Mouse (Mus musculus): ENCODE measurements around the gene Tspo2. TPM values are rescaled to one million over a fixed set of nuclear protein-coding genes. Genes with fewer than 3 reads are reported as not detected.

Gene Tspo2
- polyA plus RNA-seq, 1 experiment from 2014 or later: 2.9 TPM

DNA sequence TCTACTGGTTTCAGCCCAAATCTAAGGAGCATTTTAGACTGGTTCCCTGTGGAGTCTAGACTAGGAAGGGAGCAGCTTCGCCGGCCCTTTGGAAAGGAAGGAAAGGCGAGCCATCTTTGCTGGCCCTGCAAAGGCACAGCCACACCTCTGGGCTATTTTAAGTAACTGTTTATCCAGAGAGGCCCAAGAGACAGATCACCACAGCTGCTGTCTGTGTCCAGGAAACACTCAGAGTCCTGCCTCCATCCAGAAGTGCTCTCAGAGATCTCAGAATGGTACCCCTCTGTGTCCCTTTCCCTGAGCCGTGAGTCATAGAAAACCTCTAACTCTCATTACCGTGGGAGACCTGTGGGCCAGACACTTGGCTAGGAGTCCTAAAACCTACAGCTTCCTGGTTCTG, 20.9 kb downstream of the Tspo2 start:
- no peak overlapping the region for H3K4me3 ChIP-seq (ENCODE audit: low read depth, low read length)
- H3K4me1 ChIP-seq (ENCODE audit: control insufficient read depth, insufficient read depth, low read length): peaks cover 19% of the 10 kb centered on the region
- ATAC-seq (ENCODE audit: low read depth) (peak; percentile 35; the same call in 1 of the 2 replicates), DNase-seq (ENCODE audit: low spot score) (peak; percentile 65)
- no peaks in the 10 kb centered on the region for H3K36me3 ChIP-seq (ENCODE audit: control insufficient read depth, insufficient read depth, low read length)
- H3K4me2 ChIP-seq (ENCODE audit: low read depth, low read length): no peak overlapping the region
- peak overlapping the region; percentile 42 for H3K27ac ChIP-seq (replicated peaks; ENCODE audit: low read depth, low read length)
- no peak overlapping the region for H3K9ac ChIP-seq (ENCODE audit: low read depth, low read length)
- no peaks in the 10 kb centered on the region for H3K9me3 ChIP-seq (ENCODE audit: control insufficient read depth, low read length)
- WGBS: 18% methylated on average over 5 of the region's 5 CpGs
- no peaks in the 10 kb centered on the region for H3K27me3 ChIP-seq (replicated peaks; ENCODE audit: control insufficient read depth, insufficient read depth, low read length)

DNA sequence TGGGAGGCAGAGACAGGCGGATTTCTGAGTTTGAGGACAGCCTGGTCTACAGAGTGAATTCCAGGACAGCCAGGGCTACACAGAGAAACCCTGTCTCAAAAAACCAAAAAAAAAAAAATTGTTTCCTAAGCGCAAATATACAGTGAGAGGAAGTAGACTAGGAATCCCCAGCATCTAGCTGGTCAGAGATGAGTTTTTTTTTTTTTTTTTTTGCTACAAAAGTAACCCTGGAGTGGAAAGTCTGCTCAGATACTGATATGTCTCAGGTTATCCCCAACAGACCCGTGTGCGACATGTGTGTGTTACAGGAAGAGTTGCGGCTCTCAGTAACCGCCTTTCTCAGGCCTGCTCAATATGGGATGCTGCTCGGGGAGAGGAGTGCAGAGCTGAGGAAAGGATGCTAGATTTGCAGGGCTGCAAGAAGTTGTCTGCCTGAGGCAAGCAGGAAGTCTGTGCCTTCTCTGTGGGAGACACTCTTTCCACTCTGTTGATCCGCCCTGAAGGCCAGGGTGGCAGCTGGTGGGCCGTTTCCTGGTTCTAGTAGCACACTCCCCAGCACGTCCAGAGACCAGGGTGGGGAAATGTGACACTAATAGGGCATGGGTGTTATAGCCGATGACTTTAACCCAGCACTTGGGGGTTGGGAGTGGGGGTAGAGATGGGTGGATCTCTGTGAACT, 23.3 kb downstream of the Tspo2 start:
- Histone ChIP-seq H3K4me2 (ENCODE audit: low read depth, low read length) (no peak overlapping the region), H3K27me3 (replicated peaks; ENCODE audit: control insufficient read depth, insufficient read depth, low read length) (no peaks in the 10 kb centered on the region), H3K4me3 (ENCODE audit: low read depth, low read length) (no peak overlapping the region), H3K4me1 (ENCODE audit: control insufficient read depth, insufficient read depth, low read length) (peaks cover 19% of the 10 kb centered on the region), H3K9ac (ENCODE audit: low read depth, low read length) (no peak overlapping the region), H3K9me3 (ENCODE audit: control insufficient read depth, low read length) (no peaks in the 10 kb centered on the region), H3K27ac (replicated peaks; ENCODE audit: low read depth, low read length) (no peak overlapping the region; the same call in 1 of the 2 replicates), H3K36me3 (ENCODE audit: control insufficient read depth, insufficient read depth, low read length) (no peaks in the 10 kb centered on the region)
- no peak for ATAC-seq (ENCODE audit: low read depth)
- no peak for DNase-seq (ENCODE audit: low spot score)
- 46% methylated on average over 11 of the region's 11 CpGs for WGBS

GRCm38 (mm10) chr17:48426991-48427750, 24.2 kb downstream of the Tspo2 start:
- DNase-seq (ENCODE audit: low spot score) (no peak), ATAC-seq (ENCODE audit: low read depth) (no peak)
- Histone ChIP-seq H3K4me3 (ENCODE audit: low read depth, low read length) (no peak overlapping the region), H3K27ac (replicated peaks; ENCODE audit: low read depth, low read length) (no peak overlapping the region), H3K4me1 (ENCODE audit: control insufficient read depth, insufficient read depth, low read length) (peaks cover 19% of the 10 kb centered on the region), H3K9ac (ENCODE audit: low read depth, low read length) (peak overlapping the region; percentile 19; the same call in 1 of the 2 replicates), H3K36me3 (ENCODE audit: control insufficient read depth, insufficient read depth, low read length) (no peaks in the 10 kb centered on the region), H3K4me2 (ENCODE audit: low read depth, low read length) (no peak overlapping the region), H3K9me3 (ENCODE audit: control insufficient read depth, low read length) (no peaks in the 10 kb centered on the region), H3K27me3 (replicated peaks; ENCODE audit: control insufficient read depth, insufficient read depth, low read length) (no peaks in the 10 kb centered on the region)
- 48% methylated on average over 13 of the region's 13 CpGs for WGBS

- H3K9ac ChIP-seq (ENCODE audit: low read depth, low read length): no peak overlapping the region
- H3K9me3 ChIP-seq (ENCODE audit: control insufficient read depth, low read length): no peaks in the 10 kb centered on the region
- no peaks in the 10 kb centered on the region for H3K36me3 ChIP-seq (ENCODE audit: control insufficient read depth, insufficient read depth, low read length)
- ATAC-seq (ENCODE audit: low read depth): no peak; the same call in 1 of the 2 replicates
- H3K27me3 ChIP-seq (replicated peaks; ENCODE audit: control insufficient read depth, insufficient read depth, low read length): no peaks in the 10 kb centered on the region
- peak; percentile 51 for DNase-seq (ENCODE audit: low spot score)
- H3K4me1 ChIP-seq (ENCODE audit: control insufficient read depth, insufficient read depth, low read length): peaks cover 19% of the 10 kb centered on the region
- WGBS: 32% methylated on average over 9 of the region's 9 CpGs
- no peak overlapping the region for H3K4me2 ChIP-seq (ENCODE audit: low read depth, low read length)
- H3K27ac ChIP-seq (replicated peaks; ENCODE audit: low read depth, low read length): no peak overlapping the region
- no peak overlapping the region for H3K4me3 ChIP-seq (ENCODE audit: low read depth, low read length)
Observed at GRCm38 (mm10) chr17:48425823-48426612, 25.3 kb downstream of the Tspo2 start.

DNA sequence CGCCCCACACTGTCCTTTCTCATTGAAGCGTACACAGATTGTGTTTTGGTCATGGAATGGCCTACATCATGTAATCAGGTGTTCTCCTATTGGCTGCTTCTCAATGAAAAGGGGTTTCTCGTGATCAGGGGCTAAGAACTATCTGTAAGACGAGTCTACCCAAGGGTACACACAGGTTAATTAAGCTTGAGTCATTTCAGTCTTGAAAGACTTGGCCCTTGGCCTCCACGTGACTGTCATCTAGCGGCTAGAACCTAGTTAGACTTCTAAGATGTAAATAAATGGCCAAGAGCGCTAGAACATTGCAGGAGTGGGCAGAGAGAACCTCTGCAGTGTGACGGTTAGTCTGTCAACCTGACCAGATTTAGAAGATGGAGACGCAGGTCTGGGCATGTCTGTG, 27.1 kb downstream of the Tspo2 start:
- no peak for ATAC-seq (ENCODE audit: low read depth)
- no peak overlapping the region for H3K4me2 ChIP-seq (ENCODE audit: low read depth, low read length)
- no peak overlapping the region for H3K9ac ChIP-seq (ENCODE audit: low read depth, low read length)
- H3K4me3 ChIP-seq (ENCODE audit: low read depth, low read length): no peak overlapping the region
- H3K4me1 ChIP-seq (ENCODE audit: control insufficient read depth, insufficient read depth, low read length): peaks cover 16% of the 10 kb centered on the region
- no peaks in the 10 kb centered on the region for H3K9me3 ChIP-seq (ENCODE audit: control insufficient read depth, low read length)
- DNase-seq (ENCODE audit: low spot score): no peak
- 78% methylated on average over 9 of the region's 9 CpGs for WGBS
- H3K36me3 ChIP-seq (ENCODE audit: control insufficient read depth, insufficient read depth, low read length): no peaks in the 10 kb centered on the region
- no peak overlapping the region for H3K27ac ChIP-seq (replicated peaks; ENCODE audit: low read depth, low read length)
- no peaks in the 10 kb centered on the region for H3K27me3 ChIP-seq (replicated peaks; ENCODE audit: control insufficient read depth, insufficient read depth, low read length)

GRCm38 (mm10) chr17:48419571-48419970, 31.8 kb downstream of the Tspo2 start:
- ATAC-seq (ENCODE audit: low read depth) (no peak), DNase-seq (ENCODE audit: low spot score) (no peak)
- H3K4me1 ChIP-seq (ENCODE audit: control insufficient read depth, insufficient read depth, low read length): no peaks in the 10 kb centered on the region
- no peak overlapping the region for H3K9ac ChIP-seq (ENCODE audit: low read depth, low read length)
- WGBS: 69% methylated on average over 2 of the region's 2 CpGs
- H3K4me3 ChIP-seq (ENCODE audit: low read depth, low read length): no peak overlapping the region
- H3K9me3 ChIP-seq (ENCODE audit: control insufficient read depth, low read length): no peaks in the 10 kb centered on the region
- no peak overlapping the region for H3K4me2 ChIP-seq (ENCODE audit: low read depth, low read length)
- no peak overlapping the region for H3K27ac ChIP-seq (replicated peaks; ENCODE audit: low read depth, low read length)
- no peaks in the 10 kb centered on the region for H3K27me3 ChIP-seq (replicated peaks; ENCODE audit: control insufficient read depth, insufficient read depth, low read length)
- peaks cover 16% of the 10 kb centered on the region; the same call in 1 of the 2 replicates for H3K36me3 ChIP-seq (ENCODE audit: control insufficient read depth, insufficient read depth, low read length)

- Histone ChIP-seq H3K9ac (ENCODE audit: low read depth, low read length) (no peak overlapping the region), H3K27me3 (replicated peaks; ENCODE audit: control insufficient read depth, insufficient read depth, low read length) (no peaks in the 10 kb centered on the region), H3K4me2 (ENCODE audit: low read depth, low read length) (no peak overlapping the region), H3K4me1 (ENCODE audit: control insufficient read depth, insufficient read depth, low read length) (no peaks in the 10 kb centered on the region), H3K27ac (replicated peaks; ENCODE audit: low read depth, low read length) (no peak overlapping the region), H3K9me3 (ENCODE audit: control insufficient read depth, low read length) (no peaks in the 10 kb centered on the region), H3K36me3 (ENCODE audit: control insufficient read depth, insufficient read depth, low read length) (peaks cover 17% of the 10 kb centered on the region; the same call in 1 of the 2 replicates), H3K4me3 (ENCODE audit: low read depth, low read length) (no peak overlapping the region)
- WGBS: 75% methylated on average over 1 of the region's 1 CpGs
- ATAC-seq (ENCODE audit: low read depth): no peak
- no peak for DNase-seq (ENCODE audit: low spot score)
Observed at GRCm38 (mm10) chr17:48418781-48419180, 32.5 kb downstream of the Tspo2 start.

DNA sequence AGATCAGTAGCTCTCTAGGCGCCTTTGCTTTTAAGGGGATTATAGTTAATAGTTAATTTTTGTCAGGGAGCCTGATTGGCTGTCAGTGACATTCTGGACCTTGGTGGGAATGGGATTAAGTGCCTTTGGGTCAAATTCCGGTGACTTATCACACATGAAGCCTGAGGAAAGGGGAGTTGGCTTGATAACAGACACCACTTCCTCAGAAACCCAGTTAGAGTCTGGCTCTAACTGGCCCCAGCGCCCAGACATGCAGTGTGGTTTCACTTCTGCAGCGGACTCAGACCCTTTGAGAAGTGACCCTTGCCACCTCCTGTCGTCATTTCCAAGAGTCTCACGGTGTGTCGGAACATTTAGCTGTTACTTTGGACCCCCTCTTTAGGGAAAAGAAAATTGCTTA, 33.1 kb downstream of the Tspo2 start:
- WGBS: 72% methylated on average over 7 of the region's 7 CpGs
- Histone ChIP-seq H3K4me3 (ENCODE audit: low read depth, low read length) (no peak overlapping the region), H3K9me3 (ENCODE audit: control insufficient read depth, low read length) (no peaks in the 10 kb centered on the region), H3K4me1 (ENCODE audit: control insufficient read depth, insufficient read depth, low read length) (no peaks in the 10 kb centered on the region), H3K36me3 (ENCODE audit: control insufficient read depth, insufficient read depth, low read length) (peaks cover 19% of the 10 kb centered on the region; the same call in 1 of the 2 replicates), H3K27ac (replicated peaks; ENCODE audit: low read depth, low read length) (no peak overlapping the region), H3K4me2 (ENCODE audit: low read depth, low read length) (no peak overlapping the region), H3K9ac (ENCODE audit: low read depth, low read length) (no peak overlapping the region), H3K27me3 (replicated peaks; ENCODE audit: control insufficient read depth, insufficient read depth, low read length) (no peaks in the 10 kb centered on the region)
- ATAC-seq (ENCODE audit: low read depth): no peak
- no peak for DNase-seq (ENCODE audit: low spot score)

Data from embryonic facial prominence, embryonic 14.5 days (tissue).